Mouse (Mus musculus) gastrocnemius, adult 18-20 months (tissue): ENCODE results near the gene Hist1h3c. TPM values are rescaled to one million over a fixed set of nuclear protein-coding genes. Genes with fewer than 3 reads are reported as not detected.
"Not testable (repeated sequence)": the region's sequence is repeated elsewhere in the genome, so short reads cannot be mapped to it uniquely, and the experiment has no call there.

Experiments used
- DNase-seq: peaks from one replicate; pipeline ENCODE4 v3.0.0; 2021; ENCODE audit warnings: low spot score
- total RNA-seq, 2 experiments: library from RNA; stranded (reverse); gene quantifications; 2 replicates each; pipeline ENCODE4 v1.2.3; 2021

Hist1h3c gene
- total RNA-seq, 2 experiments from 2014 or later, result not detected

DNA sequence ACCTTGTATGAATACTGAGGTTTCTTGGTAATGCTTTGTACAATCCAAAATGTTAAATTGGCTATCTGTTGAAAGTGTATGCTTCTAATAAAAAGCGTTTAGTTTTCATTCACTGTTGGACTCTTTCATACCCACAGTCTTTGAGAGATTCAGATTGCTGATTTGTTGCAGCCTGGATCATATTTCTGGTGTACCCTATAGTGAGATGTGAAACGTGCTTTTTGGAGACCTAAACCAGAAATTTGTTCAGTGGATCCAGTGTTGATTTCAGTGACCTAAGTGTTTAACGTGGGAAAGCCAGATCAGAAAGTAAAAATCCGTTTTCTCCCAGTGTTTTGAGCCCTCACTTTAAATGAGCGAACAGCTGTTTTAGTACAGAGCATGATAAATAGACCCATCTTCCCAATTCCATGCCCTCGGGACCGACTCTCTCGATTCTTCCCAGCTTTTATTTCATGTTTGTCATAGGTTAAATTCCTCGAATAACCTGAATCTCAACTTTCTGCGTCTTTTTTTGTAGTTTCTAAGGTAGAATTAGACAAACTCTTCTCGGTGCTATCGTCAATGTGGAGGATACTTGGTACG, 5.1 kb downstream of the Hist1h3c start:
- DNase-seq, result no peak

DNA sequence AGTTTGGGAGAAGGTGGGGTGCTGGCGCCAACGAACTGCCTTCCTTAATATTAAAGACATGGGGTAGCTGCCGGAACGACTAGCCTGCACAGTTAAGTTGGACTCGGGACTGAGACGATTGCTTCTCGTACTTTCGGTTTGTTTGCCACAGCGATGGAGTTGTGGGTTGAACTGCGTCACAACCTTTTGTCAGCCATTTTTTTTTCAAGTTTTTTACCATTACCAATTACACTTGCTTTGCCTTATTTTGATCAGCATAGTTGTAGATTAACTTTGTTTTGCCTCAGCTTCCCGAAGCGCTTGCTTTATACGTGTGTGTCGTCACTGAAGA, 5.5 kb downstream of the Hist1h3c start:
- no peak for DNase-seq

DNA sequence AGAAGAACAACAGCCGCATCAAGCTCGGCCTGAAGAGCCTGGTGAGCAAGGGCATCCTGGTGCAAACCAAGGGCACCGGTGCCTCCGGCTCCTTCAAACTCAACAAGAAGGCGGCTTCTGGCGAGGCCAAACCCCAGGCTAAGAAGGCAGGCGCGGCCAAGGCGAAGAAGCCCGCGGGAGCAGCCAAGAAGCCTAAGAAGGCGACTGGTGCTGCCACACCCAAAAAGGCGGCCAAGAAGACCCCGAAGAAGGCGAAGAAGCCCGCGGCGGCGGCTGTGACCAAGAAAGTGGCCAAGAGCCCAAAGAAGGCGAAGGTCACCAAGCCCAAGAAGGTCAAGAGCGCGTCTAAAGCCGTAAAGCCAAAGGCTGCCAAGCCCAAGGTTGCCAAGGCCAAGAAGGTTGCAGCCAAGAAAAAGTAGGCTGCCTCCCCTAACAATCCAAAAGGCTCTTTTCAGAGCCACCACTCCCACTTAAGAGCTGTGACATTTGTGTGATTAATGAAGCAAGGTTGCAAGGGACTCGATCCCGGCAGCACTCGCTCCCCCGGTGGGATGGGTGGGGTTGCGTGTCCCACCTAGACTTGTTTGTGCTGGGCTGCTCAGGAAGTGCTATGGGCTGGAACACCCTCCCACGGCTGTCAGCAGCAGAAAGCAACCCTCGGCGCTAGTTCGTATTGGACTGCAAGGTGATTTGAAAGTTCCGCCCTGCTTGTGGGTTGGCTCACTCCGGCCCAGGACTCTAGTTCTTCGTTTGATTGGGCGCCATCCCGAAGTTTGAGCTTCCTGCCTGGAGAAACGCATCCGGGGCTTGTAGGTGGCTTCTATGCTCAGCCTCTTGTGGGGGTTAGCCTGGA, 6.1 kb downstream of the Hist1h3c start:
- DNase-seq, result peak; percentile 96

DNA sequence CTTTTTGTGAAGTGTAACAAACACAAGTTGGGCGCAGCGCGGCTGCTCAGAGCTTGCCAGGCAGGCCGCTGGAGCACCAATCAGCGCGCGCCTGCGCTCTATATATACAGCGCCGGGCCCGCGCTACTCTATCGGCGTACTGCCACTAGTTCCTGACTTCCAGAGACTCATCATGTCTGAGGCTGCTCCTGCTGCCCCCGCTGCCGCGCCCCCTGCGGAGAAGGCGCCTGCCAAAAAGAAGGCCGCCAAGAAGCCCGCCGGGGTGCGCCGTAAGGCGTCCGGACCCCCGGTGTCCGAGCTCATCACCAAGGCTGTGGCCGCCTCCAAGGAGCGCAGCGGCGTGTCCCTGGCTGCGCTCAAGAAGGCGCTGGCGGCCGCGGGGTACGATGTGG, 6.7 kb downstream of the Hist1h3c start, which contains the start of gene Hist1h1c:
TSS of gene Hist1h1c (plus strand) at position 132 of the 392 bp plus-strand sequence.
- peak; percentile 82 for DNase-seq

DNA sequence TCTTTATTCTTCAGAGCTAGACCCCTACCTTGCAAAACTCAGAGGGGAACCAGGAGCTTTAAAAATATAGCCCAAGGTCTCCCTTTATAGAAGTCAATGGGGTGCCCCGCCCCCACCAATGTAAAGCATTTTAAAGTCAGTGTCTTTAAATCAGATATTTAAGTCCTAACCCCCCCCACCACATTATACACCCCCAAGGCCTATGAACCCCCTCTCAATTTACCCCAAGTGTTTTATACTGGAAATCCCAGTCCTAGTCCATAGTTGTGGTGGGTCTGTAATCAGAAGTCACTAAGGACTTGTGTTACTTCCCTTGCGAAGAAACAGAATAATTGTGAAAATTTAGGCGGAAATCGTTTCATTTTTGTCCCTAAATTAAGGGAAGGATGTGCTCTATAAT, 7.4 kb downstream of the Hist1h3c start:
- no peak for DNase-seq

DNA sequence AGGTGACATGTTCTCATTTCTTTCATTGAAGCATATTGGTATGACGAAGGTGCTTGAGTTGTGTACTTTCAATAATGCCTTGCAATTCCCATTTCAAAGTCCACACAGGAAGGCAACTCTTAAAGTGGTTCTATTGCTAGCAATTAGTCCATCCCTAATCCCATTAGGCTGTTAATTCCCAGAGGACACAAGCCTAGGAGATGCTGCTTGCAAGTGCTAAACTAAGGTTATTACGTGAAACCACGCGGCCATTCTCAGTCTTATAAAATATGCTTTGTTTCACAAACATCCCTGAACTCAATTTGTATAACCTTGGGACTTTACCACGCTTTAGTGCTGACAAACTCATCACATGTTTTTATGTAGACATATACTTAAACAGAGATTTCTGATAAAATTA, 8.3 kb downstream of the Hist1h3c start:
- DNase-seq, result no peak

DNA sequence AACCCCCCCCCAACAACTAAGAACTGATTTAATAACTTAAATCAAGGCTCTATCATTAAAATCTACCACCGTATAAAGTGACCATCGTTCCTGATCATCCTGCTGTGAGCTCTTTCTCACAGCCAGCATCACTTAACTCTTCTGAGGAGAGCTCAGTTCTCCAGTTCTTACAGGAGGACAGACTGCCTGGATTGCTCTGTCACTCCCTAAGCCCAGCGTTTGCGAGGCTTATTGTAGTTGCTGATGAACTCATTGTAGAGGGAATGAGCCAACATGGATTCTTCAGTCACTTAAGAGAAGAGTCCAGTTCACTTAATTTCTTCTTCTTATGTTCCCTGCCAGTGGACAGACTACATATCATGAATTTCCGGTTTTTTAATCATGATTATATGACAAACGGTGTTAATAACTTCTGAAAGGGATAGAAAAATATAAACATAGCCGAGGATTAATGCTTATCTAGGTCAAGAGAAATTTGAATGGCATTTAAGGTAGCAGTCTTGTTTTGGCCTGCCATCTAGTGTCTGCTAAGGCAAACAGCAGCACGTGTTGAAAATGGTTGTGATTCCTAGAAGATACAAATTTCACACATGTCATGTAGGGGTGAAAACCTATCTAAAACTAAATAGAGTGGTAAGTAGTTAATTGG, 13.1 kb downstream of the Hist1h3c start:
- peak; percentile 37 for DNase-seq

DNA sequence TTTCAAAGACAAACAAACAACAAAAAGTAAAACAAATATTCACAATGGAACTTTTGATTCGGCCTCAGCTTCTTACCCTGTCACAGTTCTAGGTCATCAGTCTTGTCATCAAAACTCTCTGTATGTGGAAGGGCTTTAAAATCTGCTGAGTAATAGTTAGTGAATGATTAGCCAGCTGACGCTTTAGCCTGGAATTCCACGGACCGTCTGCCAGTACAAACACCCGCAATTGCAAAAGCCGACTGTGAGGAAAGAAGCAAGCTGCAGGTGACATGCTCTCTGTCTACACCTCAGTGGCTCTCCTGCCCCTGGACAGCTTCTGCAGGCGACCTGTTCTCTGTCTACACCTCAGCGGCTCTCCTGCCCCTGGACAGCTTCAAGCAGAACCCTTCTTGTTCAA, 14.9 kb downstream of the Hist1h3c start:
- peak; percentile 24 for DNase-seq

DNA sequence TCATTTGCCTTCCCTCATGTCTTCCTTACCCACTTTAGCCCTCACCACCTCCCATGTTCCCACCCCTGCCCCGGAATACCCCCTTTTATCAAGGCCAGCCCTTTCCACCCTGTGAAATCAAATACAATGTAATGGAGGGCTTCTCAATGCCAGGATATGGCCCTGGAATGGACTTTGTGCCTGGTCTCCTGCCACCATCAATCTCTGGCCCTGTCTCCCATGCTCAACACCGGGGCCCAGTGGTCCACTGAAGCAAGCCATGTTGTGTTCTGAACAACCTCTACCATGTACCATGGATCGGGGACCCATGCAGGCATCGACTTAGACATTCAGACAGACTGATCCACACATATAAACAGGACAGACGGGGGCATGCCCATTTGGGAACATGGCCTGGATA, 15.7 kb downstream of the Hist1h3c start:
- no peak for DNase-seq

DNA sequence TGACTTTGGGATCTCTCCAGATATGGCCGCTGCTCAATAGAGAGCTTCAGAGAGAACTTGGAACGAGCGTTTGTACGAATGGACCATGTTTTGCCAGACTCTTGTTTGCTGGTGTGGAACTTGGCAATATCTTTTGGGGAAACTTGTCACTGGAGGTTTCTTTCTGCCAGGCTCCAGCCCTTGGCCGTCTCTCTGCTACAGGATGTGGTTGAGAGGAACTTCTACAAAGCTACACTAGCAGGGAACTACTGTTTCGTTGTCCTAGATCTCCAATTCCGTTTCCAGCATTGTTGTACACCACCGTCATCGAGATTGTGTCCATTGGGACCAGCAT, 16.2 kb downstream of the Hist1h3c start:
- DNase-seq, result peak; percentile 20

DNA sequence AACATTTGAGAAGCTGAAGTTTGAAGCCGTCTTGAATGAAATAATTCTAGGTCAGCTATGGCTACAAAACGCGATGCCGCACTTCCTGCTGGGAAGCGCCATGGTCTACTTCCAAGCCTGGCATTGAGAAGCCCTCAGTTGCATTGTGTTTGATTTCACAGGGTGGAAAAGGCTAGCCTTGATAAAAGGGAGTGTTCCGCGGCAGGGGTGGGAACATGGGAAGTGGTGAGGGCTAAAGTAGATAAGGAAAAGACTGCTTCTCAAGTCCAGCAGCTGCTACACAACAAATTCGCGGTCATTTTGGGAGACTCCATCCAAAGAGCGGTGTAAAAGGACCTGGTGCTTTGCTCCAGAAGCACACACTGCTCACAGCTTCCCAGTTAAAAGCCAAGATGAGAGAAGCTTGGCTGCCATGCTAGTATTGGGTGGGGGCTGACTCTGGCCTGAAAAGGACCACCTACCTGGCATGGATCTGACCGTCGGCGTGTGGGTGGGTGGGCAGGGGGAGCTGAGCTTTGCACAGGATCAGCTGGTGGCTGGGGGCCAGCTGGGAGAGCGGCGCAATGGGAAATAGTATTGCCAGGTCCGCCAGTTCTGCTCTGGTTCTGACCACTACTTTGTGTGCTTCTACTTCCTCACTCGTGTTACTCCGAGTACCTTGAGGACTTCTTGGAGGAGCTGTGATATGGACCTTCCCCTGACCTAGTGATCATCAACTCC, 16.8 kb downstream of the Hist1h3c start:
- no peak for DNase-seq

DNA sequence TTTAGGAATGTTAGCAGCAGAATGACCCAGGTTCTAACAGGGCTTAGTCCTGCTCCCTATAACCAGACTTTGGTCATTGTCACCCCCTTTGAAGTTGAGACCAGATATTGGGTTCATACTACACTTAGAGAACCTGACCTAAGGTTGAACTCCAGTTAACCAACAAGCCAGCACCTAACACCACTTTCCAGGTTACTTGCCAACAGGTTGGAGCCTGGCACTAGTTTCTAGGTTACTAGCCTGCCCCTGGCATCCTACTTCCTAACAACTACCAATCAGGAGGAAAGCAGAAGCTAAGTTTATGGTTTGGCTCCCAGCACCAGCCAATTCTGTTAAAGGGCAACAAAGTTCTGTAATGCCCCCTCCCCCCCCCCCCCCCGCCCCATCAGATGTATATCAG, 20.2 kb downstream of the Hist1h3c start:
- no peak for DNase-seq

DNA sequence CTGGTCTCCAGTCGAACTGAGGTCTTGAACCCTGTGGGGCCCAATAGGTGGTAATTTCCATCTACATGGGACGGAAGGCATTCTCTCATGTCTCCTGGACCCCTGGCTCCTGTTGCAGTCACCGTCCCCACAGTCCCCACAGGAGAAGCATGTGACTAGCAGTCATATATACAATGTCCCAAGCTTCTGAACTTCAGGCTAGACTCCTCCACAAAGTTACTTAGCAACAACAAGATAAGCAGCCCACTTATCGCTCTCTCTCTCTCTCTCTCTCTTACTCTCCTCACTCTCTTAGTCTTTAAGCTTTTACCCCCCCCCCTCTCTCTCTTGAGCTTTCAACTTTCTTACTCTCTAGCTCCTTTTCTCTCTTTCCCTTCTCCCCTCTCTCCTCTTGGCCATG, 21.2 kb downstream of the Hist1h3c start:
- no peak for DNase-seq

DNA sequence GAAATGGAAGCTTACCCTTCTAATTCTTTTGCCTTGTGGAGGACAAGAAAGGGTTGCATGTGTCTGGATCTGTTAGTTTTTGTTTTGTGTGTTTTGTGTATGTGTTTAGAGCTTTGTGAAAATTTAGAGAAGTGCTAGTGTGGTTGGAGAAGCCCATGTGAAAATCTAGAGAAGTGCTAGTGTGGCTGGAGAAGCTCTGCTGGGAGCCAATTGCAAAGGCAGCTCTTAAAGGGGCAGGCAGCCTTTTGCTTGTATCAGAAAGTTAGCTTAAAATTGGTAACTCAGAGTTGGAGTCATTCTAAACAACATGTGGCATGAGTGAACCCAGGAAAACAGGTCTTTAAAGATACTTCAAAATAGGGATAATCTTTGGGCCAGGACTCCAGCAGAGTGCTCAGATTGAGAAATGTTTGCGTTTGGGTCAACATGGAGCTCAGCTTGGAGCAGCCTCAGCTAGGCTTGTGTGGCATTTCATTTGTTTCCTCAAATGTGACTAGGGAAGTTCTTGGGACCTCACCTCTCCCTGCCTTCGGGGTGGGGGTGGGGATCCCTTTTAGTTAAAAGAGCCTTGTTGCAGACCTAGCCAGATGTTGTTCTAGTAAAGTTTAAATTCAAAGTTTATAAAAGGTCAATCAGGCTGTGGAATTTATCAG, 27.7 kb downstream of the Hist1h3c start:
- DNase-seq, result not testable (repeated sequence)

DNA sequence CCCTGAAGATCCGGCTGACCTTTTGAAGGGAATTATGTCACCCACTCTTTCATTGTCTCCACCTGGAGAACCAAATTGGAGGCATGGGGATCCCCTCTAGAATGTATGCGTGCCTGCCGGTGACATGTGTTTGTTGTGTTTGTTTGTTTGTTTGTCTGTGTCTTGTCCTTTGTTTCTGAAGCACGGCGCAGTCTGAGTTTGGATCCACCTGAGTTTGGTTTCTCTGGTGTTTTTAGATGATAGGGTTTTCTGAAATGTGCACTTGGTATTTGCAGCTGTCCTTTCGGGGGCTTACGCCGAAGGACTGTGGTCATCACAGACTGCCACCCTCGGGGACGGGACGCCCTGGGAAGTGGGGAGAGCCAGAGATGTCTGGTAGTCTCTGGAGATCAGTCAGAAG, 28.2 kb downstream of the Hist1h3c start:
- DNase-seq, result no peak

DNA sequence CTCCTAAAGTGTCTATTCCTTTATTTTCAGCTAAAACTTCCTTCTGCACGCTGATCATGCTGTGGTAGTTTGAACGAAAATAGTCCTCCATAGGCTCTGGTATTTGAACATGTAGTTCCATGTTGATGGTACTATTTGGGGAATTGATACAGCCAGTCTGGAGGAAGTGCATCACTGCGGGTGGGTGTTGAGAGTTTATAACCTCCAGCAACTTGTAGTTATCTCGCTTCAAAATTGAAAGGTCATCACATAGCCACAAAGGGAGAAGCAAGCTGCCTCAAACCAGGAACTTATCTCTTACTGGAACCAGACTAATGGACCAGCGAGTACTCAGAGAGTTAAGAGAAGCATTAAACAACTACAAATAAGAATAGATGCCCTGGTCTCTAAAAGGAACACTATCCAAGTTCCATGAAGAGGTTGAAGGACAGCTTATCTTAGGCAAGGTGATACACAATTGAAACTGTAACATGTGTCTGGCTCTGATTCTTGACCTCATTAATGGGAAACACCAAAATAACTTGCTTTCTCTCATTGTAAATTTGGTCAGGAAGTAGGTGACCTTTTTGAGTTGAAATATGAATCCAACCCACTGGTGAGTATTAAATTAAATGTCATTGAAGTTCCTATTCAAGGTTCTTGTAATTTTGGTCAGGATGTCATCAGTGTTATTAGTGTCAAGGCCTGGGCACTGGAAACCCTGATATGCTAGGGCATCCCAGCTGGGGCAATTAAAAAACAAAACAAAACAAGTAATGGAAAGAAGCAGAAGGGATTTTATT, 28.9 kb downstream of the Hist1h3c start:
- no peak for DNase-seq

DNA sequence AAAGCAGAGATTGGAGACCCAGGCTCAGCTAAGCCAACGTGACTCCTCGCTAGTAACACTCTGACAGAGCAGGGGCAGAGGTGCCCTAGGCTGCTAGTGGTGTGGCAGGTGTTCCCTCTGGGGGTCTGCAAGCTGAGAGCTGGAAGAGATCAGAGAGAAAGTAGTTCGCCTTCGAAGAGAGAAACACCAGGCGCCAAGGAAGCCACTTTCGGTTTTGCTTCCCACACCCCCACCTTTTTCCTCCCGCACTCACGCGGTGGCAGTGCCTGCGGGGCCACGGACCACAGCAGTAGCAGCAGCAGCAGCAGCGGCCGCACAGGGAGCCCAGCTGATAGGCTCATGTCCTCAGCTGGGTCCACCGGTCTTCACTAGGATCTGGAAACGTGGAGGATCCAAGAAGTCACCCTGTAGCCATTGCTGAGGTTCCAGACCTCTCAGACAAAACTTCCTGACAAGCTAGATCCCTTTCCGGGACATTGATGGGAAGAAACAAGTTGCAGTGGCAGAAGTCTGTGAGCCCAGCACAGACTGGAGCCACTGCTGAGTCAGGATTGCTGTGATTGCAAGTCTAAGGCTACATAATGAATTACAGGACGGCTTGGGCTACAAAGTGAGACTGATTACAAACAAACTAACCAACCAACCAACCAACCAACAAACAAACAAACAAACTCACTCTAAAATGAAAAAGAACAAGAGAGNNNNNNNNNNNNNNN, 34.9 kb downstream of the Hist1h3c start, which contains the start of gene Hfe:
TSS of gene Hfe (minus strand) at position 481 of the 716 bp plus-strand sequence.
- peak; percentile 53 for DNase-seq

DNA sequence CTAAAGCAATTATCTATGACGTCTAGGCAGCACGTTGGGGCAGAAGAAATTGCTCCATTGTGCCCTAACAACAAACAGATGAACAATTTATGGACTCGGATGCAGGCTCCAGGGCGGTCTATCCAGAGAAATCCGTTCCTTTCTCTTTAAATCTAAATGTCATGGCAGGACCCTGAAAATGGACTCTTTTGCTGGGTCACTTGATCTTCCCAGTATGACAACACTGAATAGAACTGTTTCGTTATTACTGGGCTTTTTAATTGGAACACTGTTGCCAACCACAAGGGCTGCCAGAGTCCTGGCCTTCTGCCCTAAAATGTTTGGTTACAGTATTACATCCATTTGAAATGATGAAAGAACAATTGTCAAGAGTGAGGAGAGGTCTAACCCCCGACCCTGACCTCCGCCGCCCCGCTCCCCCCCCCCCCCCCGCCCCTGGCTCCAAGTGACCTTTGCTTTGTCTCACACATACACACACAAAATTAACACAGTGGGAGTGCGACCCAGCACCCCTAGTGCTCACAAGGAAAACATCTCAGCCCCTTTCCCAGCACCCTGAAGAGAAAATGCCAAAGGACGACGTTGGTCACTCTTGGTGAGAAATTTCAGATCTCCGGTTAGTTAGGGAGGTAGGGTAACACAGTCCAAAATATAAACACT, 35.6 kb downstream of the Hist1h3c start:
- no peak for DNase-seq

DNA sequence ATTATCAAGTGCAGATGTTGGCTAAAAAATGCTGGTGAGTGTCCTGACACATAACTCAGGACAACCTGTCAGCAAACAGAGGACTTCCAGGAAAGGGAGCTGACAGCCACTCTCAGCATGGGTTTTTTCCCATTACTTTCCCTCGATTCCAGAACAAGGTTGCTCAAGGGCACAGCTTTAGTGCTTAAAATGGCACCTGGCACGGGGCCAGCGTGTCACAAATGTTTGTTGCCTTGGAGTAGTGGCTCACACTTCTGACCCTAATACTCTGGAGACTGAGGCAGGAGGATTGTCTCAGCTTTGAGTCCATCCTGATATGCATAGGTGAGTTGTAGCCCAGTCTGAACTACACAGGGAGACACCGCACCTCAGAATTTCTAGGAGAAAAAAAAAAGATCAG, 36.7 kb downstream of the Hist1h3c start:
- no peak for DNase-seq

DNA sequence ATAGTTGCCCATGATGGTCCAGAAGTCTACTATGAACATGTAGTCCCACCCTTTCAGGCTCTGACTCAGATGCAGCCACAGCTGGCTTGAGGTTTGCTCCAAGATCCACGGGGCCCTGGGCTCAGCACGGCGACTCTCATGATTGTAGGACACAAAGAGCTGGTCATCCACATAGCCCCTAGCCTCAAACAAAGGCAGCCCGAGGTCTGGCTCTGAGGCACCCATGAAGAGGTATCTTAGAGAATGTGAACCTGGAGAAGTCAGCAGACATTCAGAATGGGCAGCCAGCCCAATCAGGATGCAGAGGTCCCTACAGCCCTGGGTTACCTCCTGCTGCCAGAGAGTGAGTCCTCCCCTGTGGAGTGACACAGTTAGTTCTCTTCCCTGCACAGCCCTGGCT, 37.4 kb downstream of the Hist1h3c start:
- DNase-seq, result no peak
